Mouse (Mus musculus) kidney, adult 18-20 months (tissue): ENCODE results near the gene Gm19402.

Source experiments
- DNase-seq: peaks from one replicate; pipeline ENCODE4 v3.0.0; 2021

Gm19402 gene

GRCm38 (mm10) chr10:77663949-77664665 is 26.4 kb downstream of the Gm19402 start:
- DNase-seq: no peak

DNA sequence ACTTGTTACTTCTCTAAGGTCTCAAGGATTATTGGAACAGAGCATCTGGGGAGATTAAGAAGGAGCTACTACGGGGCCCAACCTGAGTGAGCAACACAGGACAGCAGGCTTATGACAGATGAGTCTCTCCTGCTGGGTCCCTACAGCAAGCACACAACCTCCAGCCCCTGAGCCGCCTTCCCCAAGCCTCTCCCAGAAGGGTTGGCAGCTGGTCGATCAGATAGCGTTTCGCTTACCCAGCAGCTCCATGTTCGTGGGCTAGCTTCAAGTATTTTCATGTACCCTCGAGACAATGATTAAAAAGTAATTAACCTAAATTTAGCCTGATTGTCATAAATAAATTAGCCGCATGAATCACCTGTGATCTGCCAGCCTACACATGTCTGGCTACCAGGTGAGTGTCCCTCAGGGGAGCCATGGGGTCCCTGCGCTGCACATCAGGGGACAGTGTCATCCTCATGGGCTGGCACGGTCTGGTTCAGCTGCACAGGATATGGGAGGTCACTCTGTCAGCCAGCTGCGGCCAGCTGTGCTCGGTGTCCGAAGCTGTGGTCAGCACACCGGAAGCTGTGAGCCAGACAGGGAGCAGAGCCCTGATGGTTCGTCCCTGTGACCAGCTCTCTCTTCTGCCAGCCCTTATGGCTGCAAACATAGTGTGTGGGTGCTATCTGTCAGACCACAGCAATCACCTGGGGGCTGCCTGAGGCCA is 32.1 kb downstream of the Gm19402 start:
- DNase-seq: peak; percentile 45

DNA sequence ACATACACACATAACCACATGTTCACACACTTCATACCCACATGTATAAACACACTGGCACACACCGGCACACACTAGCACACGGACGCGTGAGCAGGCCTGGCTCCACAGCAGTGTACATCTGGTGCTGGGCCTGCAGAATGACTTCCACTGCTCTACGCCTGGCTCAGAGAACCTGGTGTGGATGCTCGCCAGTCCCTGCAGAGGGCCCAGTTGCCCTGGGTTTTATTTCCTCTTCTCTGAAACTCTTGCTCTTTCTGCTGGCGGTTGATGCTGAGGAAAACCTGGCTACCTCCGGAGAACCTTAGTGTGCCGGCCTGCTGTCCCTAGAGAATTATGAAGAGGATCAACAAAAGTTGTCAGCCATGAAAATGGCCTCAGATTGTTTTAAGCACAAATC is 38.5 kb downstream of the Gm19402 start:
- no peak for DNase-seq

DNA sequence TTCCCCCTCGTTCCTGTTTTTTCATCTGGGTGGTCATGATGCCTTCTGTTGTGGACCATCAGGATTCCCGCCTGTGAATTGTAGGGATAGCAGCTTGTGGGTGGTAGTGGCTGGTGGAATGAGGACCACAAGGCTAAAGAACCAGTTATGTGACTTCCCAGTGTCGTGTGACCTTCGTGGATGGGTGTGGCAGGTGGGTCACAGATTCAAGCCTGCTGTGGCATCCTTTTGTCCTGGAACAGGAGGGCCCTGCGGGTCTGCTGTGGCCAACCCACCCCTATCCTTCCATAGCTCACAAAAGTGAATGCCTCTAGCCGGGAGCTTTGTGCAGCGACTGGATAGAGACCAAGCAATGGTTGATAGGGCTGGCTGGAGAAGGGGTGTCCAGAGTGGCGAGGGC is 42.7 kb downstream of the Gm19402 start:
- no peak for DNase-seq

- no peak for DNase-seq
These were observed 43.1 kb downstream of the Gm19402 start for GRCm38 (mm10) chr10:77647461-77647860.

DNA sequence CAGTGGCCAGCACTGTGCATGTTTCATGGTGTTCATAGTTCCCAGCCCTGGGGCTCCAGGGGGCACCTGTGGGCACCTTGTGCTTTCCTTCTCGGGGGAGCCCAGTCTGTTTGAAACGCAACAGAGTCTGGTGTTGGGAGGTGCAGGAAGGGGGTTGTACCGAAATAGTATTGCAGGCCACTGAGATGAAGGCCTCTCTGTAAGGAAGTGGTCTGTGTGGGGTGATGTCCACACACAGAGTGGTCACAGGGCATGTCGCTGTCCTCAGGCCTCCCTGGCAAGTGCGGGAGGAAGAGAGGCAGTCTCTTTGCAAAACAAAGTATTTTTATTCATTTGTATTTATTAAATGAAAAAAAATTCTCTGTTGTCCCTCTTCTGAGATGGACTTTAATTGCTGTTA is 45.0 kb downstream of the Gm19402 start:
- no peak for DNase-seq

- no peak for DNase-seq
These were observed 47.4 kb downstream of the Gm19402 start for GRCm38 (mm10) chr10:77643160-77643559.
